Mouse (Mus musculus) left cerebral cortex, adult 18-20 months (tissue): ENCODE measurements around the gene Fam129a. TPM values are rescaled to one million over a fixed set of nuclear protein-coding genes. Genes with fewer than 3 reads are reported as not detected.

Experiments
- total RNA-seq, 2 experiments: library from RNA; stranded (reverse); gene quantifications; 2 replicates each; pipeline ENCODE4 v1.2.3; 2021

Gene Fam129a
- total RNA-seq, 2 experiments from 2014 or later, result 1.4 to 1.5 TPM

Other genes starting within 250 kb of the Fam129a start
- 100 to 1,000 TPM; 123 to 136 TPM for gene Ivns1abp, start 226.7 kb upstream of the Fam129a start, total RNA-seq
- gene Swt1, start 142.7 kb upstream of the Fam129a start, total RNA-seq, result 10 to 100 TPM; 12.2 to 14.3 TPM
- gene Trmt1l, start 142.6 kb upstream of the Fam129a start, total RNA-seq, result 10 to 100 TPM; 27.3 to 30.5 TPM
- 10 to 100 TPM; 26.2 to 27.9 TPM for gene Rnf2, start 70.2 kb upstream of the Fam129a start, total RNA-seq
- 10 to 100 TPM; 36.3 to 40.9 TPM for gene Edem3, start 184.2 kb downstream of the Fam129a start, total RNA-seq